Mouse (Mus musculus): ENCODE results near the gene En2.

Gene En2

GRCm38 (mm10) chr5:28159891-28160470, 5.5 kb upstream of the En2 start:
- DNase-seq (ENCODE audit: low spot score in 2 of 2): no peak

GRCm38 (mm10) chr5:28161383-28161937, 4.0 kb upstream of the En2 start:
- DNase-seq (ENCODE audit: low spot score in 2 of 2): no peak

DNA sequence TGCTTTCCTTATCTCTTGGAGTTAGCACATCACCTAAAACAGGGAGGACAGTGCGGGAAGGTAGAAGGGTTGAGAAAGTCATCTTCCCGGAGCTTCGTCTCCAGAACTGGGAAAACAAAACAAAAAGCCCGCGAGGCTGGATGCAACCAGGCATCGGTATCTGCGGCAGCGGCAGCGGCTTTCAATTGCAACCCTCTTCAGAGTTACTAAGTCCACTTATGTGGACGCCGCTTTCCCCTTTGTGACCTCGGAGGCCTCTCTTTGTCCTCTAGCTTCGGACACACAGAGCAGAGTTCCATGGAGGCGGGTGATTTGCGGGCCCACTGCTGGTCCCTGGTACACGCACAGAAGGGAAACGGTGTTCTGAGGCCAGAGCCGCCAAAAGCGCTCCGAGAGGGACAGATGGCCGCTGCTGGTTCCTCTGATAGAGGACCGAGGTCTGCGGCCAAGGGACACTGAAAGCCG, 3.5 kb upstream of the En2 start:
- DNase-seq (ENCODE audit: low spot score in 2 of 2): no peak

DNA sequence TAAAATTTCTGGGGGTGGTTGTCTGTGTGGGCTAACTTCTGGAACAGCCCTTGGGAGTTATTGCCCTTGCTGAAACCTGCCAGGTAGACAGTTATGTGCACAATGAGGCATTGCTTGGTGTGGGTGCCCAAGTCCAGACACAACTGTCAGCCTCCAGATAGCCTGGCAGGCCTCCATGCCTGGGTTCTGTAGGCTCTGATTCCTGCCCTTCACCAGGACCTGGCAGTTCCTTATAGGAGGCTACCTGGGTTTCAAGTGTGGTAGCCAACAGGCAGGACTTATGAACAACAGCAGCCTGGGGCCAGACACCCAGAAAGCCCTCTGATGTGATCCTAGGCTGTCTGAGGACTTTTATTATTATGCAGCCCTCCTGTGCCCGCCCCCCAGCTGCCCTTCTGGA, 1.6 kb upstream of the En2 start:
- no peak for DNase-seq (ENCODE audit: low spot score in 2 of 2)

GRCm38 (mm10) chr5:28166256-28167231, 1.1 kb downstream of the En2 start:
- DNase-seq (ENCODE audit: low spot score in 2 of 2): peak; percentile 7 to 20

GRCm38 (mm10) chr5:28167611-28168252, 2.2 kb downstream of the En2 start:
- DNase-seq (ENCODE audit: low spot score in 2 of 2): no peak

GRCm38 (mm10) chr5:28168253-28169165, 3.0 kb downstream of the En2 start:
- DNase-seq (ENCODE audit: low spot score in 2 of 2): no peak

DNA sequence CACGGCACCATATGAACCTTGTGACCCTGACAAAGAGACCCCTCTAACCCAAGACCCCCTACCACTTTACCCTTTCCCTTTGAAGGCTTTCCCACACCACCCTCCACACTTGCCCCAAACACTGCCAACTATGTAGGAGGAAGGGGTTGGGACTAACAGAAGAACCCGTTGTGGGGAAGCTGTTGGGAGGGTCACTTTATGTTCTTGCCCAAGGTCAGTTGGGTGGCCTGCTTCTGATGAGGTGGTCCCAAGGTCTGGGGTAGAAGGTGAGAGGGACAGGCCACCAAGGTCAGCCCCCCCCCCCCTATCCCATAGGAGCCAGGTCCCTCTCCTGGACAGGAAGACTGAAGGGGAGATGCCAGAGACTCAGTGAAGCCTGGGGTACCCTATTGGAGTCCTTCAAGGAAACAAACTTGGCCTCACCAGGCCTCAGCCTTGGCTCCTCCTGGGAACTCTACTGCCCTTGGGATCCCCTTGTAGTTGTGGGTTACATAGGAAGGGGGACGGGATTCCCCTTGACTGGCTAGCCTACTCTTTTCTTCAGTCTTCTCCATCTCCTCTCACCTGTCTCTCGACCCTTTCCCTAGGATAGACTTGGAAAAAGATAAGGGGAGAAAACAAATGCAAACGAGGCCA, 3.8 kb downstream of the En2 start:
- no peak for DNase-seq (ENCODE audit: low spot score in 2 of 2)

- no peak for DNase-seq (ENCODE audit: low spot score in 2 of 2)
Measured at GRCm38 (mm10) chr5:28170081-28170480, 4.6 kb downstream of the En2 start.

DNA sequence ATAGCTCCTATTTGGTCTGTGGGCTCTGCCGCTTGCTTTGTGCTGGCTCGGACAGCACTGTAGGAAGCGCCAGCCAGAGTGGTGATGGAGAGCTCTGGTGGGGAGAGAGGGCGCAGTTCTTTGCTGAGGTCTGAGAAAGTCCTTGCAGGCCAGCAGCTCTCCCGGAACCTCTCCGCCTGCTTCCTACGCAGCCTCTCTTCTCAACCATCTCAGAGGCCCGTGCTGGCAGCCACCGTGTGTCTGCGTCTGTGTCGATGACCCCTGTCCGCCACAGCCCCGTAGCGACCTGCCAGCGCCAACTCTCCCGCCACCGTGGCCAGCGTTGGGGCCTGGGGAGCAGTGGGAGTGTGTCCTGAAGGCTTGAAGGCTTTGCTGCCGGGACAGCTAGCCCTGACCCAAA, 5.4 kb downstream of the En2 start:
- DNase-seq (ENCODE audit: low spot score in 2 of 2): no peak

DNA sequence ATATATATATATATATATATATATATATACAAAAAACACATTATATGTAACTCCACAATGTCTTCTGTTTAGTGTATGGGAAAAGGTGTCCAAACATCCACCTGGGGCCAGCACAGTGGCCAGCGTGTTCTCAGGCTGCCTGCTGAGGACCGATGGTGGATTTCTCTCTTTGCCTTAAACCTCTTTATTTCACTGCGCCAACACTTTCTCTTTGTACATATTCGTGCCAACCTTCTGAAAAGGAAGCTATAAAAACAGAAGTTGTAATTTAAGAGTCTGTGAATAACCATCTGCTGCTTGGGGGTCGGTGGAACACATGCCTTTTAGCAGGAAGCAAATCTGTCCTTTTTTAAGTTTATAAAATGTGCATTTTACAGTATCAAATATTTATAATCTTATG, 6.2 kb downstream of the En2 start:
- no peak for DNase-seq (ENCODE audit: low spot score in 2 of 2)

DNA sequence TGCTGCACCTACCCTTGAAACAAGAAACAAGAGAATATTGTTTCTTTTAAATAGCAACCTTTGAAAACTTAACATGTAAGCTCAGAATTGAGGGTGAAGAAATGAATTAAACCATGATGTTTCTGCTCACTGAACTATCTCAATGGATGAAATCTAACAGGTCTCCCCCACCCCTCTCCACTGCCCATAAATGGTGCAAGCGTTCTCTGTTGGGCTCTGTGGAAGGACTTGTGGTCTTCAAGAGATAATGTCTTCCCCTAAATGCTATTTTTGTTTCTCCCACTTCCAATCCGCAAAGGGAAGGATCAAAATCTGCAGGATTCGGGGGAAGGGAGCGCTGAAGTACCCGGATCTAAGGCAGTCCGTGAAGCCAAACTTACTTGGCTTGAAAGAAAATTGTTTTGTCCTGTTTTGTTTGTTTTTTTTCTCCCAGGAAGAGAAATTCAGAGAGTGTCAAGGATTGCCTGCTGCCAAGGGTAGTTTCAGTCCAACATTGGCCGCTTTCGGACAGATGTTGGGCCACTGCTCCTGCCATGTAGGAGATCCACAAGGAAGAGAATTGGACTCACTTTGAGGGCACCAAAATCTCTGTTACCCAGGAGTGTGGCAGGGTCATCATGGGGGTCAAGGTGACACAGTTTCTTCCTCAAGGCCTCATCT, 6.9 kb downstream of the En2 start:
- no peak for DNase-seq (ENCODE audit: low spot score in 2 of 2)

DNA sequence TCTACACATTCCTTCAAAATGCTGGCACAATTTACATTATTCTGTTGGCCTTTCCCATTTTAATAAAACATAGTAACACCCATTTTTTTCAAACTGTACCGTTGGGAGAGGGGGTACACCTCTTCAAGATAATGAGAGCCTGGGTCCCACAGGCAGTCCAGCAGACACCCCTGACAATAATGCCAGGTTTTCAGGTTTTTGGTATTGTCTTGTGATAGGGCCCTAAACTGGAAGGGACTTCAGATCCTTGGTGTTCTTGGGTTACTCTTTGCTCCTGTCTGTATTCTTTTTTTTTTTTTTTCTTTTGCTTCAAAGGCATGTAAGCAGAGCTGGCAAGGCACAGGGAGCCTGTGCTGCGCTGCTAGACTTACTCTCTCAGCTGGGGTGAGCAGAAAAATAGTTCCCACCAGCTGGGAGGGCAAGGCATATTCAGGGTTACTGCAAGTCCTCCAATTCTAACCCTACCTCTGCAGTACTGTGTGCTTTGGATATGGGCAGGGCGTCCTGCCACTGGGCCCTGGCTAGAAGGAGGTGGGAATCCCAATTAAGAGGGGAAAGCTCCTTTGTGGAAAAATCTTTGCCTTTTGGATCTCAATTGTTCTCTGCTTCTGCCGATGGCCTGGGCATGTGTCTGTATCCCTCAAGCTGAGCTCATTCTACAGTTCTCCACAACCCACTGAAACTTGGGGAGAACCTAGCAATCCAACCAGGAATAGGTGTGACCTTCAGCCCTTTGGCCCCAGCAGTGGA, 7.6 kb downstream of the En2 start:
- DNase-seq (ENCODE audit: low spot score in 2 of 2): no peak

DNA sequence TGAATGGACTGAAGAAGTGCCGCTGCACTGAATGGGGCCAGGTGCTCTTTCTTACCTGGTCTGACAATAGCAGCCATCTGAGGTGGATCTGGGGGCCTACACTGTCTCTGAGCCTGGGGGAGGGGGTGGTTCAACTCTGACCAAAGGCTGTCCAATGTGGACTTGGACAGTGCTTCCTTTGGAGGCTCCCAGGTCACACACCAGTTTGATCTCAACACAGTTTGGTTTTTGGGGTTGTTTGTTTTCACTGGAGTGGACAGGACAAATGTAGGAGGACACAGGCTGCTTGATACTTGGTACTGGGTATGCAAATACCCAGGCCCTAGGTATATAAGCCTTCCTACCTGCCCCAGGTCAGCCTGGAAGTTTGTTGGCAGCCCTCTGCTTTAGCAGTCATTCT, 8.2 kb downstream of the En2 start:
- no peak for DNase-seq (ENCODE audit: low spot score in 2 of 2)

DNA sequence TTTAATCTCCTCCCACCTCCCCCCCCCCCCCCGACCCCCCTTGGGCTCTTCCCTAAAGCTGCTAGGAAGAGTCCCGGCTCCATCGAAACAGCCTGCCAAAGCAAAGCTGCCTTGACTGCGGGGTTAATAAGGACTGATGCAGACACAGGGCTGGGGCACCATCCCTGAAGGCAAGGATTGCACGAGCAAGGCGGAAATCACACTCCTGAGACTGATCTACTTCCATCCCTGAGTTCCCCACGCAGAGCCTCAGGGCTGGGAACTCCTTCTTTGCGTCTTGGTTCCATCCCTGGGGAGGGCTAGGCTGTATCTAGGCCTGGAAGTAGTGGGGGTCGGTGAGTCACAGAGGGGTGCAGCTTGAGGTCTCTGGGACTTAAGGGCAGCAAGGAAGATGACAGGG, 8.6 kb downstream of the En2 start:
- no peak for DNase-seq (ENCODE audit: low spot score in 2 of 2)

DNA sequence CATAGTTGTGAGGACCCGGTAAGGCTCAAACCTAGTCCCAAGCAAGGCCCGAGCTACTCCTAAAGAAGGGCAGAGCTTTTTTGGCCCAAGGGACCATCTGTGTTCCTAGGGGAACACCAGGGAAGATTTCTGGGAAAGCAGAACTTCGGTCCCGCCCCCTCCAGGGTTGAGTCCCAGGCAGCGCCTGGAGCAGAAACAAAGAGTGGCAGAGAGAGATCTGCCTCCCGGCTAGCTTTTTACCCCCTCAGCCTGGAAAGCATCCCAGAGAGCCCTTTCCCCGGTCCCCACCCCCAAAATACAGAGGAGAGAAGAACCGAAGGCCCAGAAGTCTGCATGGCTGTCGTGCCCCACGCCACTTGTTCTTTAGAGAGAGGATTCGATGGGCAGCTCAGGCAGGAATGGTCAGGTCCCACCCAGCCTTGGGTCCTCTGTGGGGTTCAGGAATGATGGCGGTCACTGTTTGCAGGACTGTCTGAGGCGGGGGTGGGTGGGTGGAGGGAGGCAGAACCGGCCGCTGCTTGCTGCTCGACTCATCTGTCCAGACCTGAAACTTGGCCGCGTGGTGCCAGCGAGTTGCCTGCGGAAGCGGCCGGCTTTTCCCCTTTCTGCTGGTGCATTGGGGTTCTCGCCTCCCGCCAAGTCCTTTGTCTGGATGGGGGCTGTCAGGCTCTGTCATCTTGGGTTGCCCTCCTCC, 9.5 kb downstream of the En2 start:
- no peak for DNase-seq (ENCODE audit: low spot score in 2 of 2)

DNA sequence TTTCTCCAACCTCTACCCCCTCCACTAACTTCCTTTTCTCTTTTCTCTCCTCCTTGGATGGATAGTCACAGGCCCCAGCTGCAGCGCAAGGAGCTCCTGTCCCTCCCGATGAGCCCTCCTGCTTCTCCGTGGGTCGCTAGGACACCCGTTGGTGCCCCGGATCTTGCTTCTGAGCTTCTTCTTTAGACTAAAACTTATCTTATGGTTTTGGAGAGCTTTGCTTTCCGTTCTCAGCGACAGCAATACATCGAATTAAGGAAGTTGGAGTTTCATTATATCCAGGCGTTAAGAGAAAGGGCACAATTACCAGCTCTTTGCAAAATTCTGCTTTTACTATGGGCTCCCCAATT, 10.1 kb downstream of the En2 start:
- no peak for DNase-seq (ENCODE audit: low spot score in 2 of 2)

DNA sequence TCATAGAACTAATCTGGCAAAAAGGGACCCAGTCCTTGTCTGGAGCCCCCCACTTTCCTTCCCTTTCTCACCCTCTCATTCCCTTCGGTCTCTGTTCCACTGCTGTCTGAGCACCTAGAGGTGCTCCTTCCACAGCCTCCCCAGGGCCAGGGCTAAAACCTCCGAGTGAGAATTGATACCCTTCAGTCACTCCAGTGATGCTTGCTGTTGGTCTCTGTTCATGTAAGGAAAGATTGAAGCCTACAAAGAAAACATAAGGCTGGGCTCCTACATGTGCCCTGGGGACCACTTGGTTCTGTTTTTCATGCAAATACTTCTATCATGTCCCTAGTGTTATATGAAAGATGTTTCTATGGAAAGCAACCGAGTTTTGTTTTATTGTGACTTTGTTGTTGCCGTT, 10.5 kb downstream of the En2 start:
- DNase-seq (ENCODE audit: low spot score in 2 of 2): no peak

DNA sequence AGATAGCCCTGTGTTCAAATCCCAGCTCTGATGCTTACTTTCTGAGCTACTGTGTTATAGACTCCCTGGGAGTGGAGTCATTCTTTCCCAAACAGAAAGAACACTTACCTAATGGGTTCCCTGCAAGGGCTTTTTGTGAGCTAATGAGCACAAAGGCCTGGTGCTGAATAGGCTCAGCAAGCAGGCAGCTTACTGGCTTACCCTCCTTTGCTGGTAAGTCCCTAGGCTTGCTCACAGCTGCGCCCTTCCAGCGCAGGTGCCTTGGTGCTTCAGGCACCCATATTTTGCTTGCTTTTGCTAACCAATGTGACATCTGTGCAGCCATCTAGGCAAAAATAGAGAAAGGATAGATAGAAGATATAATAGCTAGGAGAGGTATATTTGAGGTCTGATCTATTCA, 11.1 kb downstream of the En2 start:
- no peak for DNase-seq (ENCODE audit: low spot score in 2 of 2)
